Mouse (Mus musculus) cortical plate, adult 2 months (tissue): ENCODE measurements around the gene Aqp1.

Experiments
- CTCF ChIP-seq: fragments of 200-500 bp; IDR thresholded peaks from 2 replicates; pipeline ENCODE4 v1.5.1; 2011; ENCODE audit warnings: mild to moderate bottlenecking, control low read depth, low read length; ENCODE audit not compliant: insufficient read depth; ENCODE audit errors: extremely low read depth
- POLR2A ChIP-seq: fragments of 200-500 bp; IDR thresholded peaks from 2 replicates; pipeline ENCODE4 v1.6.1; 2011; ENCODE audit warnings: mild to moderate bottlenecking, low read length, control low read depth; ENCODE audit not compliant: insufficient read depth; ENCODE audit errors: extremely low read depth

DNA sequence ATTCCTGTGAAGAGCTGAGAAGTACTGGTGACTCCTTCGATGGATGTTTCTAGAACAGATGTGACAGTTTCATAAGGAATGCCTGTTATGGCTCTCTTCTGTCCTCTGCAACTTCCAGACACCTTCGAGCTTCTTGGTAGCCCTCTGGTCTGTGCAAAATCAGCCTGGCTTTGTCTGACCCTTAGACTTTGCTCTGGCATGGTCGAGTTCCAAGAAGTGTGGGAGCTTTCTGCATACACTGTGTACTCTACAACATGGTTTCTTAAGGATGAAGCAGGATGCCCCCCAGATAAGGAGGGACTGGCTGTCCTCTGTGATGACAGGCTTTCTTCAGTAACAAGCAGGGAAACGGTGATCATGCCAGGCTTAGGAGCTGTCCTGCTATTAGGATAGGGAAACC lies 8.1 kb upstream of the Aqp1 start:
- TF ChIP-seq CTCF = no peak
- no peak for TF ChIP-seq POLR2A
